Mouse (Mus musculus) lung, adult 2 months (tissue): ENCODE data around the gene Fbrs.
"Not testable (repeated sequence)": the region's sequence is repeated elsewhere in the genome, so short reads cannot be mapped to it uniquely, and the experiment has no call there.

Experiments
- CTCF ChIP-seq: fragments of 200-500 bp; IDR thresholded peaks from 2 replicates; pipeline ENCODE4 v1.5.1; 2011; ENCODE audit warnings: mild to moderate bottlenecking, low read length, control low read depth; ENCODE audit not compliant: insufficient read depth
- POLR2A ChIP-seq: fragments of 200-500 bp; IDR thresholded peaks from 2 replicates; pipeline ENCODE4 v1.6.1; 2011; ENCODE audit warnings: low read depth, mild to moderate bottlenecking, control low read depth, low read length, borderline replicate concordance; ENCODE audit errors: extremely low read depth

DNA sequence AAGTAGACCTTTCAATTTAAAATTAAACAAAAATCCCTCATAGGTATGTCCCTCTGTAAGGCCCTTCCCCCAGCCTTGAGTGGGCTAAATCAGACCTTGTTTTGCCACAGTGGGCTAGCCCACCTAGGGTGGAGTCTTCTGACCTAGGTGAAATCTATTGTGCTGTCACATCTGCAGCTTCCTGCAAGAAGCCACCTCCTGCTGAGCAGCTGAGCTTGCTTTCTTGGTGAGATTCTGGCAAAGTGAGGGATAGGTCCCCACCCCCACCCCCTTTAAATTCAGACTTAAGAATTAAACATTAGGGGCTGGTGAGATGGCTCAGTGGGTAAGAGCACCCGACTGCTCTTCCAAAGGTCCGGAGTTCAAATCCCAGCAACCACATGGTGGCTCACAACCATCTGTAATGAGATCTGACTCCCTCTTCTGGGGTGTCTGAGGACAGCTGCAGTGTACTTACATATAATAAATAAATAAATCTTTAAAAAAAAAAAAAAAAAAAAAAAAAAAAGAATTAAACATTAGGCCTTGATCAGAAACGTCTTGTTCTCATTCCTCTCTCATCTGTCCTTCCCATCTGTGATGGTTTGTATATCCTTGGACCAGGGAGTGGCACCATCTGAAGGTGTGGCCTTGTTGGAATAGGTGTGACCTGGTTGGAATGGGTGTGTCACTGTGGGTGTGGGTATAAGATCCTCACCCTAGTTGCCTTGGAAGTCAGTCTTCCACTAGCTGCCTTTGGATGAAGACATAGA is 20.5 kb upstream of the Fbrs start:
- TF ChIP-seq CTCF, POLR2A: not testable (repeated sequence)
